Mouse (Mus musculus) heart, embryonic 10.5 days (tissue): Measurements from ENCODE around the gene Fam219b. TPM values are rescaled to one million over a fixed set of nuclear protein-coding genes. Genes with fewer than 3 reads are reported as not detected.

Experiments
- DNase-seq: peaks from one replicate; pipeline ENCODE4 v3.0.0-alpha.2; 2017; ENCODE audit warnings: low spot score
- H3K27ac ChIP-seq: fragments of 300-500 bp; sonication (generic); 2 replicates; pipeline ENCODE4 v1.5.1; 2016; ENCODE audit warnings: mild to moderate bottlenecking
- H3K27me3 ChIP-seq: fragments of 300-500 bp; sonication (generic); 2 replicates; pipeline ENCODE4 v1.6.1; 2016; ENCODE audit warnings: mild to moderate bottlenecking; ENCODE audit not compliant: poor library complexity, insufficient read depth, severe bottlenecking
- H3K36me3 ChIP-seq: fragments of 300-500 bp; sonication (generic); 2 replicates; pipeline ENCODE4 v1.6.1; 2016; ENCODE audit warnings: mild to moderate bottlenecking, moderate library complexity
- H3K4me1 ChIP-seq: fragments of 300-500 bp; sonication (generic); 2 replicates; pipeline ENCODE4 v1.6.1; 2016; ENCODE audit warnings: mild to moderate bottlenecking
- H3K4me3 ChIP-seq: fragments of 300-500 bp; sonication (generic); 2 replicates; pipeline ENCODE4 v1.5.1; 2016; ENCODE audit warnings: mild to moderate bottlenecking, moderate library complexity
- H3K9me3 ChIP-seq: fragments of 300-500 bp; sonication (generic); 2 replicates; pipeline ENCODE4 v1.6.1; 2016; ENCODE audit warnings: mild to moderate bottlenecking, moderate library complexity
- WGBS: fragments of 180-500 bp; shearing (Covaris S2); methylation state at CpG from one replicate; pipeline ENCODE4 v1.1.7; 2016; 5-methylcytosine and 5-hydroxymethylcytosine counted together
- polyA plus RNA-seq: library from polyadenylated mRNA; unstranded; fragments of >200 nt; fragmentation: Nextera tagmentation; extraction: Ambion mirVana; gene quantifications from 2 replicates; pipeline ENCODE4 v1.2.1, GENCODE M21; 2016

Gene Fam219b
- polyA plus RNA-seq, 1 experiment from 2014 or later: 14.9 TPM

DNA sequence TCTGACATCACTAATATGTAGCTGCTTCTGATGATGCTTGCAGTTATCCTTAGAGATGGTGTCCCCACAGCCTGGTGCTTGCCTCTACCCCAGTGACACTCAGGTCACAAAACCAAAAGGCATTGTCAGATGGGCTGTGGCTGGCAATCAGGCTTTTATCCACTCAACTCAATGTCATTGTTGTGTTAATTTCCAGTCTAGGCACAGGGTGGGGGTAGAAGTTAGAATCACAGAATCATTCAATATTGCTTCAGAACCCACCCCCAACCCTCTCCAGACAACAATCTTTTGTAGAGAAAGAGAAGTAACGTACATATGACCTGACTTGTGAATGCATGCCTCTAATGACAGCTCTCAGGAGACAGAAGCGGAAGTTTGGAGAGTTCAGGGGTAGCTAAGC is 26.8 kb upstream of the Fam219b start:
- Histone ChIP-seq H3K27ac (no peak overlapping the region), H3K4me1 (peaks cover 9% of the 10 kb centered on the region), H3K27me3 (peaks cover 9% of the 10 kb centered on the region), H3K4me3 (no peak overlapping the region), H3K9me3 (no peaks in the 10 kb centered on the region), H3K36me3 (no peaks in the 10 kb centered on the region)
- WGBS: 75% methylated on average over 2 of the region's 2 CpGs
- no peak for DNase-seq

DNA sequence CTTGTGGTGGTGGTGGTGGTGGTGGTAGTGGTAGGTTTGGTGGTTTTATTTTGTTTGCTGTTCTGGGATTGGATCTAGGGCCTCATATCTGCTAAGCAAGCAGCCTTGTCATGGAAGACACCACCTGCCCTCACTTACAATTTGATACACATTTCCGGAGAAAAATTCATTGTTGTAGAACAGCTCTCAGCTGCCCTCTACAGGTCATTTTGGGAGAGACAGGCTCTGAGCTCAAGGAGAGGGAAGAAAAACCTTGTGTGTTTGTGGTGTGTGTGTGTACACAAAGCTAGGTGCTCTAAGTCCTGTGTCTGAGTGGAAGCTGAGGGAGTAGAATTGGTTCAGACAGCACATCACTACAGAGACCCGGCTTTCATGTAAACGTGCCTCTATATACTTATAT is 20.2 kb upstream of the Fam219b start:
- no peaks in the 10 kb centered on the region for H3K36me3 ChIP-seq
- no peak for DNase-seq
- no peak overlapping the region for H3K4me3 ChIP-seq
- no peaks in the 10 kb centered on the region for H3K9me3 ChIP-seq
- H3K27me3 ChIP-seq: no peaks in the 10 kb centered on the region
- 0 out of 2 replicates have a peak, but pooled peaks cover 3% of the 10 kb centered on the region for H3K4me1 ChIP-seq
- WGBS: 6% methylated on average over 3 of the region's 3 CpGs
- H3K27ac ChIP-seq: no peak overlapping the region

DNA sequence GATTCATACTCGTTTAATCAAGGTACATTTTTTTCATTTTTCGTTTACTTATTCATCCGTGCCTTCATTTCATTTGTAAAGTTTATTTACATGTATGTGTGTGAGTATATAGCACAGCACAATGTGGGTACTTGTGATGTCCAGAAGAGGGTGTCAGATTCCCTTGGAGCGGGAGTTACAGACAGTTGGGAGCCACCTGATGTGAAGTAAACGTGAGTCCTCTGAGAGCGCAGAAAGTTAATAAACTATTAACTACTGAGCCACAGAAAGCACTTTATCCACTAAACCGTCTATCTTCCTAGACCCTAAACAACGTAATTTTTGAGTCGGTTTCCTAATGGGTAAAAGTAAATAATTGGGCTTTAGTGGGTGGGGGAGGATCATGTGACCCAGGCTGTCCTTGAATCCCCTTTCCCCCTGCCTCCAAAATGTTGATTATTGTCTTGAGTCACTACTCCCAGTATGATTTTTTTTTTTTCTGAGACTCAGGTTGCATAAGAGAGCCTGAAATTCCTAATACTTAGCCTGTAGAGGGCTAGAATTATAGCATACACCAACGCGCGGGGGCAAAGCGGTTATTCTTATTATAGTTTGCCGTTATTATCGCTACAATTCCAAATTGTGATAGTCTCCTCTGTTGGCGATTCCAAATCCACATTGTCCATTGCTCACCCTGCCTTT is 16.8 kb upstream of the Fam219b start:
- H3K36me3 ChIP-seq: no peaks in the 10 kb centered on the region
- 25% methylated on average over 16 of the region's 16 CpGs for WGBS
- H3K27me3 ChIP-seq: no peaks in the 10 kb centered on the region
- no peak for DNase-seq
- peaks cover 19% of the 10 kb centered on the region for H3K4me1 ChIP-seq
- peak overlapping the region; percentile 76 for H3K4me3 ChIP-seq
- peak overlapping the region; percentile 93 for H3K27ac ChIP-seq
- H3K9me3 ChIP-seq: no peaks in the 10 kb centered on the region

DNA sequence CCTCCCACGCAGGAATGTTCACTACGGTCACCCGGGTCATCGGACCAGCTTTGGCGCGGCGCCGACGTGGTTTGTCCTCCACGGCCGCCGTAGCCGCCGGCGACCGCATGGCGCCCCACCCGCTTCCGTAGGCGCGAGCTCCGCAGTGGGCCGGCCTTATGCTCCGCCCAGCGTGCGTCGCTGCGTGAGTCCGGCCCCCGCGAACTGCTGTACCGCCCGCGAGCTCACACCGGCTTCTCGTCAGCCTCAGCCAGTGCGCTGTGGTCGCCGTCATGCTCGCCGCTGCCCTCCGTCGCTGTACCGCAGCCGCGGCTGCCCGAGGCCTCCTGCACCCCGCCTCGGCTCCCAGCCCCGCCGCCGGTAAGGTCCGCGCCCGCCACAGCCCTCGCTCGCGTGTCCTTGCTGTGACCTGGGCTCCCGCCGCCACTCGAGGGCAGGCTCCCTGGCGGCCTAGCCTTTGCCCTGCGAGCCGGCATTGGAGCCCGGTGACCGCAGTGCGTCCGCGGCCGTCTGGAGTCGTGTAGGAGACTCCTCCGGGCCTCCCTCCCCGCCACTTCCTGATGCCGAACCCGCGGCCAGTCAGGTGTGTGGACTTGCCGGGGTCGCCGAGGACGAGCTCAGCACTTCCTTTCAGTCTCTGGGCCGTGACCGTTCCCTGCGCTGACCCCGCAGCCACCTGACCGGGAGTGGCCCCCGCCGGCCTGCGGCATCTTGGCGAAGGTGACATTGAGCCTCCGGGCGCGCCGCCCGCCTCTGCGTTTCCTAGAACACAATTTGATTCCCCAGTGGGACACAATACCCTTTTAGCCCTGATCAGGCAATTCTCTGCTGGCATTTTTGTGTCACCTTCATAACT is 16.0 kb upstream of the Fam219b start, which contains the start of gene Cox5a:
Gene Cox5a, plus strand, starts transcription at position 219 of the 856 bp plus-strand sequence.
- Histone ChIP-seq H3K4me3 (peak within 1 kb of the TSS; percentile 76), H3K36me3 (no peaks in the 10 kb centered on the region), H3K9me3 (no peaks in the 10 kb centered on the region), H3K27ac (peak within 1 kb of the TSS; percentile 93), H3K4me1 (peaks cover 19% of the 10 kb centered on the region), H3K27me3 (no peaks in the 10 kb centered on the region)
- peak; percentile 96 for DNase-seq
- under 1% methylated on average over 95 of the region's 95 CpGs for WGBS

DNA sequence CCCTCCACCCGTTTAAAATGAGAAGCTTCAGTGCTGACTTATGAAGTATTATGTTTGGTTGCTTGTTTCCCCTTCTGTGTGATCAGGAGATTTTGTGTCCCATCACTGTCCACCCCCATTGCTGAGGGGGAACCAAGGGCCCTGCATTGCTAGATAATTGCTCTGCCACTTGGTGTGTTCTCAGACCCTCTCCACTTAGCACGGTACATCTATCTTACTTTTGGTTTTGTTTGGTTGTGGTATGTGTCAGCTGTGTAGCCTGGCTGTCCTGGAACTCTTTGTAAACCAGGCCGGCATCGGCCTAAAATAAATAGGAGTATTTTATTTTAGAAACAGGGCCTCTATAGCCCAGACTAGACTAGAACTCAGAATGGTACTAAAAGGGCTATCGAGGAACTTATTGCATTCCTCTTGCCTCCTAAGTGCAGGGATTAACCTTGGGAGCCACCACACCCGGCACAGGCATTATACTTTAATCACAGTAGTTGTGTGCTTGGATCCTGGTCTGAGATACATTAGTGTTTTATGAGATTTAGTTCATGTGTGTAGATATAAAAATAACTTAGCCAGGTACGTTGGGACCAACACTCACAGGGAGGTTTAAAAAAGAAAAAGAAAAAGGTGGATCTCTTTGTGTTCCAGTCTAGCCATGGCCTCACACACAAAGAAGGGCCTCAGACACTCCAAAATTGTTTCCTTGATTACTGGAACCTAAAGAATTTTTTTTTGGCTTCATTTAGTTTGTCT is 15.0 kb upstream of the Fam219b start:
- H3K4me3 ChIP-seq: peak overlapping the region; percentile 76
- peaks cover 15% of the 10 kb centered on the region for H3K4me1 ChIP-seq
- no peak for DNase-seq
- no peaks in the 10 kb centered on the region for H3K27me3 ChIP-seq
- 32% methylated on average over 7 of the region's 7 CpGs for WGBS
- no peaks in the 10 kb centered on the region for H3K9me3 ChIP-seq
- H3K27ac ChIP-seq: peak overlapping the region; percentile 93
- H3K36me3 ChIP-seq: peaks cover 3% of the 10 kb centered on the region; the same call in 1 of the 2 replicates

DNA sequence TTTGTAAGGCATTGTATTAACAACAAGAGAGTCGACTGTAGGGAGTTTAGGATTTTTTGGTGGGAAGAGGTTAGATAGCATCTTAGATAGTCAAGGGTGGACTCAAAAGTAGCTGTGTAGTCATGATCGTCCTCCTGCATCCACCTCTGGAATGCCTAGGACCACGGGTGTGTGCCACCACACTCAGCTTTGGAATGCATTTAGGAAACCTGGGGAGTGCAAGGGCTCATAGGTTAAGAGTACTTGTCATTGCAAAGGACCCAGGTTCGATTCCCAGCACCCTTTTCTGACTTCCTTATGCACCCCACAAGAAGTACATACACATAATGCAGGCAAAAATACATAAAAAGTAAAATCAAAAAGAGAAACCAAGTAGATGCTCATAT is 14.5 kb upstream of the Fam219b start:
- Histone ChIP-seq H3K36me3 (peaks cover 3% of the 10 kb centered on the region; the same call in 1 of the 2 replicates), H3K9me3 (no peaks in the 10 kb centered on the region), H3K4me3 (peak overlapping the region; percentile 76), H3K27ac (peak overlapping the region; percentile 93; the same call in 1 of the 2 replicates), H3K27me3 (no peaks in the 10 kb centered on the region), H3K4me1 (peaks cover 15% of the 10 kb centered on the region)
- DNase-seq: no peak
- 68% methylated on average over 4 of the region's 4 CpGs for WGBS

DNA sequence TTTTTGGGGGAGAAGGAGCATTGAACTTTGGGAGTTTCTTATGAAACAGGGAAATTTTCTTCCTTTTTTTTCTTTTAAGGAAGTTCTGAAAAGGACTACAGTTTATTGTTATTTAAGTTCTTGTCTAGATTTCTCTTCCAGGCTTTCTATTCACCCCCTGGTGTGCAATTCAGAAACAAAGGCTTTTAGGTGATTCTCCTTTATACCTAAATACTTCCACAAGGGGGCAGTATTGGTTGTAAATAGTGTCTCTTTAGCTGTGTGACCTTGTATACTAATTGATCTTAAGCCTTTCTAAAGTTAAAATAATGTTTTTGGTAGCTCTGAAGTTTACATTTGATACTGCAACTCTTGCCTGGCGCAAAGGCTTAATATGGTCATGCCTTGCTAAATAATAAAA is 13.6 kb upstream of the Fam219b start:
- H3K4me3 ChIP-seq: 0 out of 2 replicates have a peak overlapping the region, but pooled peaks have one; percentile 8
- 83% methylated on average over 1 of the region's 1 CpGs for WGBS
- no peak overlapping the region for H3K27ac ChIP-seq
- no peaks in the 10 kb centered on the region for H3K9me3 ChIP-seq
- peaks cover 15% of the 10 kb centered on the region for H3K4me1 ChIP-seq
- peaks cover 8% of the 10 kb centered on the region for H3K36me3 ChIP-seq
- DNase-seq: no peak
- H3K27me3 ChIP-seq: no peaks in the 10 kb centered on the region

DNA sequence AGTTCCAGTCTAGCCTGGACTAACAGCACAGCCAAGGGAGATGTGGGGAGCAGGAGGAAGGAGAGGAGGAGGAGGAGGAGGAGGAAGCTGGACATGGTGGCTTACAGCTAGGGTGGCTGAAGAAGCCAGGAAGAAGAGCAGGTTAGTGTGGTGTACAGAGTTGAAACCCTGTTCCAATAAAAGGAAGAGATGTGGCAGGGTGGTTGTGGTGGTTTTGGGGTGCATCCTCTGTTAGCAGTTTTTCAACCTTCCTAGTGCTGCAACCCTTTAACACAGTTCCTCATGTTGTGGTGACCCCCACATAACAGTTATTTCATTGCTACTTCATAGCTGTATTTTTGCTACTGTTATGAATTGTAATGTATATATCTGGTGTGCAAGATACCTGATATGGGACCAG is 12.9 kb upstream of the Fam219b start:
- no peak overlapping the region for H3K27ac ChIP-seq
- no peaks in the 10 kb centered on the region for H3K9me3 ChIP-seq
- peaks cover 14% of the 10 kb centered on the region for H3K36me3 ChIP-seq
- 0 out of 2 replicates have a peak overlapping the region, but pooled peaks have one; percentile 8 for H3K4me3 ChIP-seq
- DNase-seq: no peak
- no peaks in the 10 kb centered on the region for H3K27me3 ChIP-seq
- H3K4me1 ChIP-seq: peaks cover 15% of the 10 kb centered on the region

DNA sequence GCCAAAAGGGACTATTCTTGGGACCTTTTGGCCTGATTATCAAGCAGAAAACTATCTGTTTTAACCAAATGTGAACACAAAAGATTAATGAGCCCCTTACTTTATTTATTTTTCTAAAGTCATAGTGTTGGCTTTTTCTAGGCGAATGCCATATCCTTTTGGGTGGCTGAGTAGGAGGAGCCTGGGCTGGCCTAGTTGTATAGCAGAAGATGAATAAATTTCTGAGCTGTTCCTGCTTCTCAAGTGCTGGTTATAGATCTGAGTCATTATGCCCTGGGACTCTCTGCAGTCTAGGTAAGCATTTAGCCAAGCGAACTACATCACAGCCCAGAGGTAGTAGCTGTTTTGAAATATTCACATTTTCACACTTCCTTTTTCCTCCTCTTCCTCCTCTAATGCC is 11.8 kb upstream of the Fam219b start:
- no peaks in the 10 kb centered on the region for H3K27me3 ChIP-seq
- H3K4me1 ChIP-seq: peaks cover 15% of the 10 kb centered on the region
- 89% methylated on average over 2 of the region's 2 CpGs for WGBS
- H3K9me3 ChIP-seq: no peaks in the 10 kb centered on the region
- H3K36me3 ChIP-seq: peaks cover 23% of the 10 kb centered on the region
- peak; percentile 17 for DNase-seq
- H3K4me3 ChIP-seq: no peak overlapping the region
- H3K27ac ChIP-seq: no peak overlapping the region

DNA sequence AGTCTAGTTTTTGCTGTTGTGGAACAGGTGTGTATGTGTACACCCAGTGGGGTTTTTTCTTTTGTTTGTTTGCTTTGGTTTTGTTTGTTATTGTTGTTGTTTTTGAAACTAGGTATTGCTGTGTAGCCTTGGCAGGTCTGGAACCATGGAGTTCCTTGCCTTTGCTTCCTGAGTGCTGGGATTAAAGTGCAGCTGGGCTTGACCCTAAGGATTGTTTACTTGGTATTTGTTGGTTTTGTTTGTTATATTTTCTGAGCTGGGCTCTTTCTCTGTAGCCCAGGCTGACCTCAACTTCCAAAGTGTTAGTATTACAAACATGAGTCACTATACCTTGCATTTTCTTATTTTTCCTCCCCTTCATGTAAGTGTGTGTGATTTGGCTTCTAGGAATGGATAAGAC is 10.9 kb upstream of the Fam219b start:
- Histone ChIP-seq H3K4me1 (peaks cover 15% of the 10 kb centered on the region), H3K4me3 (no peak overlapping the region), H3K36me3 (peaks cover 31% of the 10 kb centered on the region), H3K27ac (no peak overlapping the region), H3K9me3 (no peaks in the 10 kb centered on the region), H3K27me3 (no peaks in the 10 kb centered on the region)
- DNase-seq: peak; percentile 56

DNA sequence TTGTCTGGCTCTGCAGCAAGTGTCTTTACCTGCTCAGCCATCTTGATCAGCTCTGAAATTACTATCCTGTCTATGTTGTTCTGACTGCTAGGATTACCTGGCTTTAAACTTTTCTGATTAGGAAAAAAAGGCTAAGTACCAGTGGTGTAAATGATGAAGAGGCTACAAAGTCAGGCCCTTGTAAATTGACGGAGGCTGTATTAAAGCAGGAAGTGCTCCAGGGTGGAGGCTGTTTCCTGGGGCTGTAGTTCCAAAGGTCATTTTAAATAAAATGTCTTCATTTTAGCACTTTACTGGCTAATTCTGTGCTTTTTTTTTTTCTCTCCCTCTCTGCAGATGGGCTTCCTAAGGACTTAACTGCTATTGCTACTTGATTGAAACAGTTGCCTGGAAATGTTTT is 5.4 kb upstream of the Fam219b start:
- no peak overlapping the region for H3K4me3 ChIP-seq
- peaks cover 61% of the 10 kb centered on the region for H3K36me3 ChIP-seq
- no peaks in the 10 kb centered on the region for H3K4me1 ChIP-seq
- no peaks in the 10 kb centered on the region for H3K9me3 ChIP-seq
- no peak overlapping the region for H3K27ac ChIP-seq
- WGBS: 79% methylated on average over 1 of the region's 1 CpGs
- no peak for DNase-seq
- no peaks in the 10 kb centered on the region for H3K27me3 ChIP-seq

DNA sequence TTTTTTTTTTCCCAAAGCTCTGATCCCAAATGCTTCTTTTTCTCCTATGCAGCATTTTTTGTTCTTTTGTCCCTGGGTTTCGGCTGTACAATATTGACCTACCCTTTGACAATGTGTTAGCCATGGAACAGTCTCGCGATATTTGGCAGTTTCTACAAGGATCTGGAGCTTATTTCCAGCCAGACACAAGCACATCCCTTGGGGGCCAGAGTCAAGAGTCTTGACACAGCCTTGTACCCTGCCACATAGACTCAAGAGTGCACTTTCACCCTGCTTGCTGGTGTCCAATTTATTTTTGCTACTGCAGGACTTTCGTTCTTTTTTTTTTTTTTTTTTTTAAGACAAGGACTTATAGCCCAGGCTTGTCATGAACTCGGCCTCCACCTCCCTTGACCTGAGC is 966 bp upstream of the Fam219b start:
- Histone ChIP-seq H3K4me3 (no peak overlapping the region), H3K27me3 (no peaks in the 10 kb centered on the region), H3K27ac (no peak overlapping the region), H3K9me3 (no peaks in the 10 kb centered on the region), H3K36me3 (peaks cover 61% of the 10 kb centered on the region), H3K4me1 (peaks cover 13% of the 10 kb centered on the region)
- WGBS: 88% methylated on average over 5 of the region's 5 CpGs
- no peak for DNase-seq
